Mouse (Mus musculus): Measurements from ENCODE around the gene Alk. TPM values are rescaled to one million over a fixed set of nuclear protein-coding genes. Genes with fewer than 3 reads are reported as not detected.

Alk gene
- polyA plus RNA-seq, 1 experiment from 2014 or later, result 0.05 TPM

- no peak overlapping the region for H3K27ac ChIP-seq (ENCODE audit: low read length)
- H3K4me3 ChIP-seq (ENCODE audit: low read length), result no peak overlapping the region
- H3K36me3 ChIP-seq (ENCODE audit: control insufficient read depth, insufficient read depth), result no peaks in the 10 kb centered on the region
- H3K9me3 ChIP-seq (replicated peaks; ENCODE audit: control insufficient read depth, low read length), result no peaks in the 10 kb centered on the region
- no peak overlapping the region for H3K4me2 ChIP-seq (ENCODE audit: low read depth, low read length)
- no peak for ATAC-seq (replicated peaks; ENCODE audit: extremely low read depth, insufficient read depth, low FRiP score)
- no peaks in the 10 kb centered on the region for H3K27me3 ChIP-seq (ENCODE audit: control insufficient read depth, insufficient read depth, low read length)
- H3K9ac ChIP-seq (ENCODE audit: low read length), result no peak overlapping the region
- no peaks in the 10 kb centered on the region for H3K4me1 ChIP-seq (ENCODE audit: control insufficient read depth, insufficient read depth, low read length)
- WGBS, result 89% methylated on average over 6 of the region's 6 CpGs
Observed at GRCm38 (mm10) chr17:72557029-72557735, 47.2 kb downstream of the Alk start.

GRCm38 (mm10) chr17:72546274-72546673, 58.2 kb downstream of the Alk start:
- Histone ChIP-seq H3K27ac (ENCODE audit: low read length) (no peak overlapping the region), H3K27me3 (ENCODE audit: control insufficient read depth, insufficient read depth, low read length) (no peaks in the 10 kb centered on the region), H3K4me3 (ENCODE audit: low read length) (no peak overlapping the region), H3K9me3 (replicated peaks; ENCODE audit: control insufficient read depth, low read length) (no peaks in the 10 kb centered on the region), H3K4me2 (ENCODE audit: low read depth, low read length) (no peak overlapping the region), H3K36me3 (ENCODE audit: control insufficient read depth, insufficient read depth) (no peaks in the 10 kb centered on the region), H3K9ac (ENCODE audit: low read length) (no peak overlapping the region), H3K4me1 (ENCODE audit: control insufficient read depth, insufficient read depth, low read length) (no peaks in the 10 kb centered on the region)
- ATAC-seq (replicated peaks; ENCODE audit: extremely low read depth, insufficient read depth, low FRiP score), result no peak
- WGBS, result 82% methylated on average over 4 of the region's 4 CpGs

- no peaks in the 10 kb centered on the region for H3K27me3 ChIP-seq (ENCODE audit: control insufficient read depth, insufficient read depth, low read length)
- no peak for ATAC-seq (replicated peaks; ENCODE audit: extremely low read depth, insufficient read depth, low FRiP score)
- 55% methylated on average over 6 of the region's 6 CpGs for WGBS
- H3K27ac ChIP-seq (ENCODE audit: low read length), result no peak overlapping the region
- H3K4me2 ChIP-seq (ENCODE audit: low read depth, low read length), result no peak overlapping the region
- H3K4me3 ChIP-seq (ENCODE audit: low read length), result no peak overlapping the region
- no peak overlapping the region for H3K9ac ChIP-seq (ENCODE audit: low read length)
- H3K36me3 ChIP-seq (ENCODE audit: control insufficient read depth, insufficient read depth), result no peaks in the 10 kb centered on the region
- H3K9me3 ChIP-seq (replicated peaks; ENCODE audit: control insufficient read depth, low read length), result peaks cover 7% of the 10 kb centered on the region
- H3K4me1 ChIP-seq (ENCODE audit: control insufficient read depth, insufficient read depth, low read length), result no peaks in the 10 kb centered on the region
Observed at GRCm38 (mm10) chr17:72535304-72535703, 69.1 kb downstream of the Alk start.

GRCm38 (mm10) chr17:72532266-72532665, 72.2 kb downstream of the Alk start:
- ATAC-seq (replicated peaks; ENCODE audit: extremely low read depth, insufficient read depth, low FRiP score), result no peak
- no peak overlapping the region for H3K4me2 ChIP-seq (ENCODE audit: low read depth, low read length)
- no peak overlapping the region for H3K9ac ChIP-seq (ENCODE audit: low read length)
- no peaks in the 10 kb centered on the region for H3K27me3 ChIP-seq (ENCODE audit: control insufficient read depth, insufficient read depth, low read length)
- H3K9me3 ChIP-seq (replicated peaks; ENCODE audit: control insufficient read depth, low read length), result peaks cover 1% of the 10 kb centered on the region
- H3K4me3 ChIP-seq (ENCODE audit: low read length), result no peak overlapping the region
- WGBS, result 56% methylated on average over 6 of the region's 6 CpGs
- no peaks in the 10 kb centered on the region for H3K36me3 ChIP-seq (ENCODE audit: control insufficient read depth, insufficient read depth)
- no peak overlapping the region for H3K27ac ChIP-seq (ENCODE audit: low read length)
- H3K4me1 ChIP-seq (ENCODE audit: control insufficient read depth, insufficient read depth, low read length), result no peaks in the 10 kb centered on the region

GRCm38 (mm10) chr17:72528481-72528880, 75.9 kb downstream of the Alk start:
- H3K9me3 ChIP-seq (replicated peaks; ENCODE audit: control insufficient read depth, low read length), result no peaks in the 10 kb centered on the region
- H3K9ac ChIP-seq (ENCODE audit: low read length), result no peak overlapping the region
- H3K4me1 ChIP-seq (ENCODE audit: control insufficient read depth, insufficient read depth, low read length), result no peaks in the 10 kb centered on the region
- no peaks in the 10 kb centered on the region for H3K27me3 ChIP-seq (ENCODE audit: control insufficient read depth, insufficient read depth, low read length)
- no peak overlapping the region for H3K27ac ChIP-seq (ENCODE audit: low read length)
- no peak for ATAC-seq (replicated peaks; ENCODE audit: extremely low read depth, insufficient read depth, low FRiP score)
- H3K4me3 ChIP-seq (ENCODE audit: low read length), result no peak overlapping the region
- 86% methylated on average over 8 of the region's 8 CpGs for whole genome bisulfite sequencing
- no peaks in the 10 kb centered on the region for H3K36me3 ChIP-seq (ENCODE audit: control insufficient read depth, insufficient read depth)
- H3K4me2 ChIP-seq (ENCODE audit: low read depth, low read length), result no peak overlapping the region

- Histone ChIP-seq H3K4me2 (ENCODE audit: low read depth, low read length) (no peak overlapping the region), H3K4me1 (ENCODE audit: control insufficient read depth, insufficient read depth, low read length) (no peaks in the 10 kb centered on the region), H3K9ac (ENCODE audit: low read length) (no peak overlapping the region), H3K27ac (ENCODE audit: low read length) (no peak overlapping the region), H3K36me3 (ENCODE audit: control insufficient read depth, insufficient read depth) (no peaks in the 10 kb centered on the region), H3K9me3 (replicated peaks; ENCODE audit: control insufficient read depth, low read length) (no peaks in the 10 kb centered on the region), H3K27me3 (ENCODE audit: control insufficient read depth, insufficient read depth, low read length) (no peaks in the 10 kb centered on the region), H3K4me3 (ENCODE audit: low read length) (no peak overlapping the region)
- 64% methylated on average over 5 of the region's 5 CpGs for WGBS
- ATAC-seq (replicated peaks; ENCODE audit: extremely low read depth, insufficient read depth, low FRiP score), result no peak
Observed at GRCm38 (mm10) chr17:72527481-72527880, 76.9 kb downstream of the Alk start.

- 63% methylated on average over 4 of the region's 4 CpGs for WGBS
- H3K9me3 ChIP-seq (replicated peaks; ENCODE audit: control insufficient read depth, low read length), result no peaks in the 10 kb centered on the region
- no peaks in the 10 kb centered on the region for H3K36me3 ChIP-seq (ENCODE audit: control insufficient read depth, insufficient read depth)
- H3K27ac ChIP-seq (ENCODE audit: low read length), result no peak overlapping the region
- H3K4me3 ChIP-seq (ENCODE audit: low read length), result no peak overlapping the region
- H3K9ac ChIP-seq (ENCODE audit: low read length), result no peak overlapping the region
- no peak for ATAC-seq (replicated peaks; ENCODE audit: extremely low read depth, insufficient read depth, low FRiP score)
- no peaks in the 10 kb centered on the region for H3K27me3 ChIP-seq (ENCODE audit: control insufficient read depth, insufficient read depth, low read length)
- H3K4me1 ChIP-seq (ENCODE audit: control insufficient read depth, insufficient read depth, low read length), result no peaks in the 10 kb centered on the region
- no peak overlapping the region for H3K4me2 ChIP-seq (ENCODE audit: low read depth, low read length)
Observed at GRCm38 (mm10) chr17:72526356-72526755, 78.1 kb downstream of the Alk start.

GRCm38 (mm10) chr17:72524839-72525238, 79.6 kb downstream of the Alk start:
- H3K9me3 ChIP-seq (replicated peaks; ENCODE audit: control insufficient read depth, low read length), result no peaks in the 10 kb centered on the region
- no peak overlapping the region for H3K9ac ChIP-seq (ENCODE audit: low read length)
- H3K27ac ChIP-seq (ENCODE audit: low read length), result no peak overlapping the region
- H3K4me1 ChIP-seq (ENCODE audit: control insufficient read depth, insufficient read depth, low read length), result no peaks in the 10 kb centered on the region
- no peaks in the 10 kb centered on the region for H3K36me3 ChIP-seq (ENCODE audit: control insufficient read depth, insufficient read depth)
- H3K4me2 ChIP-seq (ENCODE audit: low read depth, low read length), result no peak overlapping the region
- ATAC-seq (replicated peaks; ENCODE audit: extremely low read depth, insufficient read depth, low FRiP score), result no peak
- no peak overlapping the region for H3K4me3 ChIP-seq (ENCODE audit: low read length)
- H3K27me3 ChIP-seq (ENCODE audit: control insufficient read depth, insufficient read depth, low read length), result no peaks in the 10 kb centered on the region
- WGBS, result 90% methylated on average over 3 of the region's 3 CpGs

GRCm38 (mm10) chr17:72523006-72523405, 81.4 kb downstream of the Alk start:
- H3K27me3 ChIP-seq (ENCODE audit: control insufficient read depth, insufficient read depth, low read length), result no peaks in the 10 kb centered on the region
- no peaks in the 10 kb centered on the region for H3K9me3 ChIP-seq (replicated peaks; ENCODE audit: control insufficient read depth, low read length)
- H3K4me3 ChIP-seq (ENCODE audit: low read length), result no peak overlapping the region
- no peaks in the 10 kb centered on the region for H3K36me3 ChIP-seq (ENCODE audit: control insufficient read depth, insufficient read depth)
- no peak overlapping the region for H3K4me2 ChIP-seq (ENCODE audit: low read depth, low read length)
- no peak overlapping the region for H3K9ac ChIP-seq (ENCODE audit: low read length)
- no peak overlapping the region for H3K27ac ChIP-seq (ENCODE audit: low read length)
- 49% methylated on average over 7 of the region's 7 CpGs for WGBS
- H3K4me1 ChIP-seq (ENCODE audit: control insufficient read depth, insufficient read depth, low read length), result no peaks in the 10 kb centered on the region
- ATAC-seq (replicated peaks; ENCODE audit: extremely low read depth, insufficient read depth, low FRiP score), result no peak

All from heart, embryonic 16.5 days (tissue).